Mouse (Mus musculus): ENCODE data around the gene Selenoi. TPM values are rescaled to one million over a fixed set of nuclear protein-coding genes. Genes with fewer than 3 reads are reported as not detected.
"Not testable (repeated sequence)": the region's sequence is repeated elsewhere in the genome, so short reads cannot be mapped to it uniquely, and the experiment has no call there.

Selenoi gene
- polyA plus RNA-seq (2017; shearing (Covaris generic)), result 10 to 100 TPM; 18.1 to 26.0 (median 25.3) TPM

DNA sequence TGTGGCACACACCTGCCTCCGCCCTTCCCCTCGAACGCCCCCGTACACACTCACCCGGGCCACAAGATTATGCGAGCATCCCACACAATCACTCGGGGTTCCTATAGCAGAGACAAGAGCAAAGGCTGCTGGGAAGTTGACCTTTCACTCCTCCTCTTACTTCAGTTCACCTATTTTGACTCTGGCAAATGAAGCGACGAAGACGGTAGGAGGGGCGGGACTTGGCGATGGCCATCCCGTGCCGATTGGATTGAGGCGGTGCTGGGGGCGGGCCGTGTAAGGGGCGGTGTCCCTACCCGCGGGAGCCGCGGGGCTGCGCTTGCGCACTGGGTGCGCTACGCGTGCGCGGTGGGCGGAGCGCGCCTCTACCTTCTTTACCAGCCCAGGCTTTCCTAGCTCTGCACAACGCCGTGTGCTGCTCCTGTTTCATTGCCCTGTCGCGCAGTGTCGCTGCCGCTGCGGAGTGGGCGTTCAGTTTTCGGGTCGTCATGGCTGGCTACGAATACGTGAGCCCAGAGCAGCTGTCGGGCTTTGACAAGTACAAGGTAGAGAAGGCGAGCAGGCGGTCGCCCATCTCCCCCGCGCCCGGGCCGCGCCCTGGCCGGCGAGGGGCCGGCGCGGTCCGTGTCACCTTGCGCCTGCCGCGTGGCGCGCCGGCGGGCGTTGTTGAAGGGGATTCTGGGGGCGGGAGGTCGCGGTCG lies at the start of gene Selenoi:
Gene Selenoi, plus strand, starts transcription at position 311 of the 701 bp plus-strand sequence.
- peak; percentile 98 for ATAC-seq

GRCm38 (mm10) chr5:30187687-30188485 lies 44.5 kb upstream of the Selenoi start:
- no peak for ATAC-seq

DNA sequence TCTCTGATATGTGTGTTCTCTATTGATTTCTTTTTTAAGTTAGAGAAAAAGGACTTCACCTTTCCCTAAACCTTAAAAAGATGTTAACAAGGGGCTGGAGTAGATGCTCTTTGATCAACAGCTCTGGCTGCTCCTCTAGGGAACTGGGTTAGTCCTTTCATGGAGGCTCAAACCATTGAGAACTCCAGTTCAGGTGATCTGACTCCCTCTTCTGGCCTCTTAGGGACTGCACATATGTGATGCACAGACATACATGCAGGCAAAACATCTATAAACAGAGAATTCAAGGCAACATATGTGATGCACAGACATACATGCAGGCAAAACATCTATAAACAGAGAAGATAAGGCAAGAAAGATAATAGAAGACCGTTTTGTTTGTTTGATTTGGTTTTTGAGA lies 39.9 kb upstream of the Selenoi start:
- ATAC-seq, result no peak

- ATAC-seq, result no peak
These were observed 37.0 kb upstream of the Selenoi start for GRCm38 (mm10) chr5:30195340-30195739.

GRCm38 (mm10) chr5:30198257-30198656 lies 34.1 kb upstream of the Selenoi start:
- no peak for ATAC-seq

GRCm38 (mm10) chr5:30201521-30201920 lies 30.9 kb upstream of the Selenoi start:
- ATAC-seq, result no peak

DNA sequence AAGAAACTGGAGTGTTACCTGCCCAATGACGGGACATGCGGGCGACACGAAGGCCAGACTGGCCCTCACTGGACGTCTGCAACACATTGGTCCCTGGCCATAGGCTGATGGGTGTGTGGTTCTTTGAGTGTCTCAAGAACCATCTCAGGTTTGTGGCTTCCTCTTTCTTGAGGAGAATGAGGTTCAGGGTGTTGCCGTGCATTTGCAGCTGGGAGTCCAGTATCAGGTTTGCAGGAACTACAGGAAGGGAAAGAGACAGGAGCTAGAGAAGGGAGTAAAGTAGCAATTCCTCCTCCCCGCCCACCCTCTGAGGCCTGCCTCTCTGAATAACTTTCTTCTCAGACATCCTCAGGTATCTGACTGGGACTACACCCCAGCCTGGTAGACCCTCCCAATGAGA lies 30.2 kb upstream of the Selenoi start:
- no peak for ATAC-seq

DNA sequence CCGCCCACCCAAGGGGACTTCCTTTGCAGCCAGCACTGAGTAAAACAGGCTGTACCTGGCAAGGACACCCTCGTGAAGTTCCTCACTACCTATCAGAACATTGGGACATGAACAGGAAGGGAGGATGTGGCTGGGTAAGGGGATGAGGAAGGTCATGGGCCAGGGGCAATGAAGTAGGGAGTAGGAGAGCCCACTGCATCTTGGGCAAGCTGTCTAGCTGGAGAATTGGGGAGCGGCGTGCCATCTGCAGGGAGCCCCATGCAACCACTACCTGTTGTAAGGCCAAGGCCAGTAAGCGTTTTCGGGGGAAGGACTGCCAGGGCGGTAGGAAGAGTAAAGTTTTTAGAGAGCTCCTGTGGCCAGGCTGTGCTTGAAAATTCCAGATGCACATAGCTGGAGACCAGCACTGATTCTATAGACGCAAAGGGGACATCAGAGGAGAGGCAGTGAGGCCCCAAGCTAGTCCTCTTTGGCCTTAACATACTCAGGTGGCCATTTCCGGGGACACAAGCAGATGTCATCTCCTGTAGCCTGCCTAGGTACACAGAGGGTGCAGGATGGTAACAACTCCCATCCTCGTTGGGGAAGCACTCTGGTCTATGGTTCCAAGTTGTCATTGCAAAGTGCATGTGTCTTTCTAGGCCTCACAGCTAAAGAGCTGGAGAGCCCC lies 29.0 kb upstream of the Selenoi start:
- no peak for ATAC-seq

DNA sequence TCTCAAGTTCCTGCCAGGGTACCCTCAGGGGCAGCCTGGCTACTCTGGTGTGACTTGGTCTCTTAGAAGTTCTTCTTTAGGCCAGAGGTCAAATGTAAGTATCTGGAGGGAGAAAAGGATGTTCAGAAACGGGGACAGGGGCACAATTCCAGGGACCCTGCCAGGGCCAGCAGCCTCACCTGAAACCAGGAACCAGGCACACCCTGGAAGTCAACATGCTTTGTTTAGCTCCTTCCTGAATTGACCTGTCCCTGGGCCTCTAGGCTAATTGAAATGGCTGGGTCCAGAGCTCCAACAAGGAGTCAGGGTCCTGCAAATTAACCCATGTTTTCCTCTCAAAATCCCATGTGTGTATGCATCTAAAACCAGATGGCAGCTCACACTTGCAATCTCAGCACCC lies 27.9 kb upstream of the Selenoi start:
- ATAC-seq, result no peak

- no peak for ATAC-seq
These were observed 27.3 kb upstream of the Selenoi start for GRCm38 (mm10) chr5:30205034-30205433.

- no peak for ATAC-seq
These were observed 26.9 kb upstream of the Selenoi start, which contains the start of gene Adgrf3 for GRCm38 (mm10) chr5:30205493-30205892. Gene Adgrf3 (minus strand): TSS chr5:30205722.

DNA sequence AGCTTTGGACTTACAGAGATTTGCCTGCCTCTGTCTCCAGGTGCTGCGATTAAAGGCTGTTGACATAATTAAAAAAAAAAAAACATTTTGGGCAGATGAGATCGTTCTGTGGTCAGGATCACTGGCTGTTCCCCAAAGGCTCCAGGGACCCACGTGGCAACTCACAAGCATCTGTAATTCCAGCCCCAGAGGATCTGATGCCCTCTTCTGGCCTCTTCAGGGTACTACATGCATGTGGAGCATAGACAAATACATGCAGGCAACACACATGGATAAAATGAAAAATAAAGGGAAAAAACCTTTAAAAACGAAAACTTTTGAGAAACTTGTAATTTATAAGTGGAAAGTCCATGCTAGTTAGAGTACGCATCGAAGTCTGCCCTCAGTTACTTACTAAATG lies 25.1 kb upstream of the Selenoi start:
- no peak for ATAC-seq

- ATAC-seq, result not testable (repeated sequence)
These were observed 21.6 kb upstream of the Selenoi start for GRCm38 (mm10) chr5:30210758-30211157.

DNA sequence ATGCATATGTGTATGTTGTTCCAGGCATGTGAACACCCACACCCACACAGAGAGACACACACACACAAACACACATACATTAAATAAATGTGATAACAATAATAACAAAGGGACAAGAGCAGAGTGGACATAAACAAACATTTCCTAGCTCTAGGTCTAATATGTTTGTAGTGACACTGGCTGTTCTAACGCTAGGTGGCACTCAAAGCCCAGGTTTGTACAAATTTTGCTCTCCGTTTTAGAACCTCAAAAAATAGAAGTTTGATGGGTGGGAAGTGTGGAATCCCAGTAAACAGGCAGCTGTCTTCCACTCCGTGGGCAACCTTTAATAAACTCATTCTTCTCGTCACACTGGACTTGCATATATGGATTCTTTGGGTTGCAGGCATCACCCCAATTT lies 17.5 kb upstream of the Selenoi start:
- ATAC-seq, result no peak

DNA sequence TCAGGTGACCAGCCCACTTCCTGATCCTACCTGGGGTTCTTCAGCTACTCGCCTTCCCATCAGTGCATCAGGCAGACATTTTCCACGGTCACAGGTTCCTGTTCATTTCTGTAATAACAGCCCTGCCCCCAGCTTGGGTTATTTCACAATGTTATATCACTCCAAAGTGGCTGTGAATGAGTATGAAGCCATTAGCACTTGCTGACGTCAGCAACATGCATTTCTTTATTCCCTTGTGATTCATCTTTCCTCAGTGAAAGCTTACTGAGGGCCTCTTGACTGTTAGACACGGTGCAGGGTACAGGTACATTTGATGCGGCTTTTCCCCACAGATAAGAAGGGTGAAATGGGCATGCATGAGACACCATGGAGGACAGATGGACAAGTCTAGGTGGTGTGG lies 16.4 kb upstream of the Selenoi start:
- no peak for ATAC-seq

- ATAC-seq, result no peak
These were observed 12.7 kb upstream of the Selenoi start for GRCm38 (mm10) chr5:30219715-30220114.

- ATAC-seq, result no peak
These were observed 11.7 kb upstream of the Selenoi start for GRCm38 (mm10) chr5:30220666-30221065.

DNA sequence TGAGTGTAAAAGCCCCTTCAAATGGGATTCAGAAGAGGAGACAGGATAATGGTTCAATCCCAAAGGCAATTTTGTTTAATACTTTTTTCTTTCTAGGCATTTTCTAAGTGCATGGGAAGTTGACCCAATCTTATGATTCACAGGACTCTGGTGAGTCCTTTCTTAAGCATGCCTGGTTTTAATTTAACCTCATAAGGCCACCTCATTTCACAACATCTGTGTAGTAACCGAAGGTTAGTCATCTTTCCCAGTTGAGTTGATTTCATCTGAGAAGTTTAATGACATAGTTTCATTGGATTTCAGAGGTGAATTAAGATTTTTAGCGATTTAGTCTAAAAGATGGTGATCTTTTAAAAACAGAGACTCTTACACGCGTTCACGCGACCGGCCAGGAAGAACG lies 9.7 kb upstream of the Selenoi start:
- no peak for ATAC-seq

- no peak for ATAC-seq
These were observed 1.5 kb upstream of the Selenoi start for GRCm38 (mm10) chr5:30230901-30231300.

DNA sequence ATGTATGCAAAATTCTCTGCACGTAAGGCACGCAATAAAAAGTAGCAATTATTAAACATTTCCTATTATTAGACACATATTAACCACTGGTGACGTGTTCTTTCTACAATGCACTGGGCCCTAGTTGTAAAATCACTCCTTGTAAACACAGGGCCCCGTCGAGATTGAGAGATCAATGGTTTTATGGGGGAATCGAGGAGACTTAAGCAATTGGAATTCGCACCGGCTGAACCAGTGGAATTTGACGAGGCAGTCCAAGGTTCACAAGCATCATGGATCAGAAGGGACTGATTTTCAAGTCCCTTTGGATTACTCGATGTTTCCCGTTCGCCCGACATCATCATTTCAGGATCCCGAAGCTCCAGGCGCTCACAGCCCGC lies 500 bp upstream of the Selenoi start:
- ATAC-seq, result no peak

GRCm38 (mm10) chr5:30233042-30233441 lies 661 bp downstream of the Selenoi start:
- no peak for ATAC-seq

DNA sequence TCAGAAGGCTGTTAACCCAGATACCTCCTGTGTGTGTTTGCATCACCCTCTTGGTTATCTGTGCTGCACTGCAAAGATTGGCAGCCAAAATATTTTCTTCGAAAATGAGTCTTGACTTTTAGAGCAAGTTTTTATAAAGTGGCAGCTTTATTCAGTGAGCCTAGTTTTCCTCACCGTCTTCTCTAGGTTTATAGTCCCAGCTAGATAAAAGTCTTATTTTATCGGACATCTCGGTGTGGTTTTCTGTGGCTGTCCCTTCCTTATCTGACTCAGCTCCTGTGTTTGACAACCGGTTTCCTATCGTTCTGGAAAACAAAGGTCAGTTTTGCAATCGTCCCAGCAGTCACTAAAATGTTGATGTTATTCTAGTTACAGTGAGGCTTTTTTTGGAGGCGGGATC lies 1.6 kb downstream of the Selenoi start:
- ATAC-seq, result no peak

DNA sequence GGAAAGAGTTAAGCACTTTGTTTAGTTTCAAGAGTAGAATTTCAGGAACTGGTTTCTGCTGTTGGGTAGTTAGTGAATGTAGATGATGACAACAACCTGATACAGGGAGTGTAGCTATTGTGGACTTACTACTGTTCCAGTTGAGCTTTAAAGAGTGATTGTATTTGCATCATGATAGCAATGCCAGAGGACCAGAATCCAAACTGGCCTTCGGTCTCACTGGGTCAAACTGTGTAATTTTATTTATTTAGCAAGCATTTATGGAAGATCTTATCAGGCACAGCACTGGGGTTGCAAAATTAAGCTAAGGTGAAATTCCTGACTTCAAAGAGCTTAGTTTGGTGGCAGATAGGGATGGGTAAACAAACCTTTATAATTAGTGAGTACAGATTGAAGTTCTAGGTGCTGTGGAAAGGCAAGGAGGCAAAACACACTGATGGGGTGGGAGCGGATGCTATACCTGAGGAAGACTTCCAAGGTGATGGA lies 3.3 kb downstream of the Selenoi start:
- no peak for ATAC-seq

Measured in inflammation-experienced regulatory T-cells, adult 6 months (primary cell).